Mouse (Mus musculus): ENCODE measurements at regions not wholly inside any gene's neighbourhood (a gene's known extent, or its start where the extent isn't known, plus 50 kb on each side); places are given as distances from the start of the nearest gene placed in this dataset.

DNA sequence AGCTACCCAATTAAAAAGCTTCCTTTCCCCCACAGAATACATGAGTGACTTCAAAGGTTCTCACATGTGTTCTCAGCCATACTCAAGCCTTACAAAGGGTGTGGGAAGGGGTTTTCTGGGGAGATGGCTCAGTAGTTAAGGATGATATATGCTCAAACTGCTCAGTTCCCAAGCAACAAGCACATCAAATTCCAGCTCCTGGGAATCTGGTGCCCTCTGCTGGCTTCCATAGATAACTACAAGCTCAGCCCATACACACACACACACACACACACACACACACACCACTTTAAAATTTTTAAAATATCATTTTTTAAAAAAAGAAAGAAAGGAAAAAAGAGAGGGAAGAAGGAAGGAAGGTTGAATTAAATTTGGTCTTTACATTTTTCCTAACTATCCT lies 271.4 kb downstream of the Rbm26 start:
- no peak for TF ChIP-seq POLR2A (IDR thresholded peaks at IDR 0.05; ENCODE audit: low read depth, low read length)
- TF ChIP-seq CTCF (conservative IDR thresholded peaks at IDR 0.05; ENCODE audit: insufficient read depth, insufficient read length, low read depth, low read length), result no peak
- Histone ChIP-seq H3K27me3 (replicated peaks; ENCODE audit: control insufficient read depth, insufficient read depth, low read length) (no peaks in the 10 kb centered on the region), H3K27ac (ENCODE audit: insufficient read depth, low read depth, low read length) (no peak overlapping the region), H3K36me3 (ENCODE audit: control insufficient read depth, insufficient read depth, low read length) (no peaks in the 10 kb centered on the region), H3K4me3 (ENCODE audit: insufficient read depth, low read depth, low read length) (no peak overlapping the region), H3K4me1 (ENCODE audit: control insufficient read depth, insufficient read depth, low read length) (no peaks in the 10 kb centered on the region)
- no peak for DNase-seq

DNA sequence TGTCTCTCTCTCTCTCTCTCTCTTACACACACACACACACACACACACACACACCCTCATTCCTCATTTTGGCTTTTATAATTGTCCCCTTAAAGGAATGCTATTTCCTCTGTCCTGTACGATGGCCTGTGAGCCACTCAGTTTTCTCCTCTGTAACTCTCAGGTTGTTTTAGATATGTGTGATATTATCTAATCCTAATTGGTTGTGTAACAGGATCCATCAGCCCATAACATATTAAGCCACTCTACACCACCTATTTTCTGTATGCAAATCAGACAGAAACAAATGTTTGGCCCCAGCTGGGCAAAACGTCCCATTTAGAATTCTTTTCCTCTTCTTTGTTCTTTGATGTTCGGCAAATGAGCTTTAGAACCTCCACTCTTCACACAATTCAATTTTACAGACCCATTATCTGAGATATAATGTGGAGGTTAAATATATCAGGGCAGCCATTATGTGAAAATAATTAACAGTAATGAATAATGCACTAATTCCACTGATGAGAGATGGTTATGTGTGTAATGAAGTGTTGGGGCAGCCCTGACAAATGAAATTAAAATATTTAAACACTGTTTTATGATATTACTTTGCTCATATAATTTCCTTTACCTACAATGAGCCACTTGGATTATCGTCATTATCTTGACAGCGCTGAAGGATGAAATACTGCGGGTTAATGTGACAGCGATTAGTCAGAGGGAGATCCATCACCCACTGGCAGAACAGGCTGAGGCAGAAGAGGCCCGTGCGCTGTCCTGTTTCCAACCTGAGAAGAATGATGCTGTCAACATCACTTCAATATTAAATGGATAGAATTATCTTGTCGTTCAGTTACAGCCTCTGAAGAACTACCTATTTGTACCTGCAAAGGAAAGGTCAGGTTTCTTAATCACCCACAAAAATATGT lies 274.8 kb downstream of the Rbm26 start:
- no peak overlapping the region for H3K4me3 ChIP-seq (ENCODE audit: insufficient read depth, low read depth, low read length)
- no peaks in the 10 kb centered on the region for H3K4me1 ChIP-seq (ENCODE audit: control insufficient read depth, insufficient read depth, low read length)
- no peak for DNase-seq
- 65% methylated on average over 10 of the region's 10 CpGs for WGBS
- no peaks in the 10 kb centered on the region for H3K36me3 ChIP-seq (ENCODE audit: control insufficient read depth, insufficient read depth, low read length)
- H3K27ac ChIP-seq (ENCODE audit: insufficient read depth, low read depth, low read length), result no peak overlapping the region
- no peaks in the 10 kb centered on the region for H3K27me3 ChIP-seq (replicated peaks; ENCODE audit: control insufficient read depth, insufficient read depth, low read length)
- TF ChIP-seq CTCF (conservative IDR thresholded peaks at IDR 0.05; ENCODE audit: insufficient read depth, insufficient read length, low read depth, low read length) (no peak), POLR2A (IDR thresholded peaks at IDR 0.05; ENCODE audit: low read depth, low read length) (no peak)

GRCm38 (mm10) chr14:104901072-104901471 lies 276.1 kb downstream of the Rbm26 start:
- Histone ChIP-seq H3K36me3 (ENCODE audit: control insufficient read depth, insufficient read depth, low read length) (no peaks in the 10 kb centered on the region), H3K27ac (ENCODE audit: insufficient read depth, low read depth, low read length) (no peak overlapping the region), H3K4me1 (ENCODE audit: control insufficient read depth, insufficient read depth, low read length) (no peaks in the 10 kb centered on the region), H3K27me3 (replicated peaks; ENCODE audit: control insufficient read depth, insufficient read depth, low read length) (no peaks in the 10 kb centered on the region), H3K4me3 (ENCODE audit: insufficient read depth, low read depth, low read length) (no peak overlapping the region)
- no peak for DNase-seq
- TF ChIP-seq POLR2A (IDR thresholded peaks at IDR 0.05; ENCODE audit: low read depth, low read length) (no peak), CTCF (conservative IDR thresholded peaks at IDR 0.05; ENCODE audit: insufficient read depth, insufficient read length, low read depth, low read length) (no peak)
- WGBS, result 33% methylated on average over 11 of the region's 11 CpGs

GRCm38 (mm10) chr14:104871203-104871602 lies 305.9 kb downstream of the Rbm26 start:
- Histone ChIP-seq H3K27ac (ENCODE audit: insufficient read depth, low read depth, low read length) (no peak overlapping the region), H3K4me3 (ENCODE audit: insufficient read depth, low read depth, low read length) (no peak overlapping the region), H3K27me3 (replicated peaks; ENCODE audit: control insufficient read depth, insufficient read depth, low read length) (no peaks in the 10 kb centered on the region), H3K4me1 (ENCODE audit: control insufficient read depth, insufficient read depth, low read length) (no peaks in the 10 kb centered on the region), H3K36me3 (ENCODE audit: control insufficient read depth, insufficient read depth, low read length) (no peaks in the 10 kb centered on the region)
- DNase-seq, result no peak
- no peak for TF ChIP-seq POLR2A (IDR thresholded peaks at IDR 0.05; ENCODE audit: low read depth, low read length)
- no peak for TF ChIP-seq CTCF (conservative IDR thresholded peaks at IDR 0.05; ENCODE audit: insufficient read depth, insufficient read length, low read depth, low read length)
- 67% methylated on average over 3 of the region's 3 CpGs for whole genome bisulfite sequencing

DNA sequence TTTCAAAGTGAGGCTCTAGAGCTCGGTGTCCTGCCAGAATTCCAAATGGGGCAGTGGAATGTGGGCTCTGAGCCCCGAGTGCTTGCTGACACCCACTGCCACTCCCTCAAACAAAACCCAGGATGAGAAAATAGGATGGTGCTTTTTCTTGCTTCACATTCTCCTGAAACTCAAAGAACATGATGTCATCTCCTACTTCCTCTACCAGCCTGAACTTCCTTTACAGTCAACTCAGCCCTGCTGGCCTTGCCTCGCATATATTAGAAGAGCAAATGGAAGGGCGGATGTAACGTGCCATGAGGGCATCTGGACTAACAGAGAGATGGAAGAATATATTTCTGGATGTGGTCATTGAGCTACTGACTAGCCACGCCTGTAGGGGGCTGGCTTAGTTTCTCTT lies 309.6 kb downstream of the Rbm26 start:
- Histone ChIP-seq H3K4me3 (ENCODE audit: insufficient read depth, low read depth, low read length) (no peak overlapping the region), H3K27me3 (replicated peaks; ENCODE audit: control insufficient read depth, insufficient read depth, low read length) (no peaks in the 10 kb centered on the region), H3K36me3 (ENCODE audit: control insufficient read depth, insufficient read depth, low read length) (no peaks in the 10 kb centered on the region), H3K27ac (ENCODE audit: insufficient read depth, low read depth, low read length) (no peak overlapping the region), H3K4me1 (ENCODE audit: control insufficient read depth, insufficient read depth, low read length) (no peaks in the 10 kb centered on the region)
- no peak for TF ChIP-seq CTCF (conservative IDR thresholded peaks at IDR 0.05; ENCODE audit: insufficient read depth, insufficient read length, low read depth, low read length)
- no peak for TF ChIP-seq POLR2A (IDR thresholded peaks at IDR 0.05; ENCODE audit: low read depth, low read length)
- 71% methylated on average over 6 of the region's 6 CpGs for WGBS
- DNase-seq, result no peak

- no peak overlapping the region for H3K4me3 ChIP-seq (ENCODE audit: insufficient read depth, low read depth, low read length)
- 69% methylated on average over 9 of the region's 9 CpGs for WGBS
These were observed 313.2 kb downstream of the Rbm26 start for GRCm38 (mm10) chr14:104863881-104864280.

GRCm38 (mm10) chr14:104855913-104856312 lies 321.2 kb downstream of the Rbm26 start:
- no peaks in the 10 kb centered on the region; the same call in 1 of the 2 replicates for H3K27me3 ChIP-seq (replicated peaks; ENCODE audit: control insufficient read depth, insufficient read depth, low read length)
- TF ChIP-seq POLR2A (IDR thresholded peaks at IDR 0.05; ENCODE audit: low read depth, low read length) (no peak), CTCF (conservative IDR thresholded peaks at IDR 0.05; ENCODE audit: insufficient read depth, insufficient read length, low read depth, low read length) (no peak)
- no peaks in the 10 kb centered on the region for H3K4me1 ChIP-seq (ENCODE audit: control insufficient read depth, insufficient read depth, low read length)
- H3K4me3 ChIP-seq (ENCODE audit: insufficient read depth, low read depth, low read length), result no peak overlapping the region
- no peaks in the 10 kb centered on the region for H3K36me3 ChIP-seq (ENCODE audit: control insufficient read depth, insufficient read depth, low read length)
- no peak for DNase-seq
- 26% methylated on average over 1 of the region's 1 CpGs for WGBS
- no peak overlapping the region for H3K27ac ChIP-seq (ENCODE audit: insufficient read depth, low read depth, low read length)

More at GRCm38 (mm10) chr14:104863881-104864280, 313.2 kb downstream of the Rbm26 start:
- no peak for DNase-seq
- Histone ChIP-seq H3K27ac (ENCODE audit: insufficient read depth, low read depth, low read length) (no peak overlapping the region), H3K36me3 (ENCODE audit: control insufficient read depth, insufficient read depth, low read length) (no peaks in the 10 kb centered on the region), H3K27me3 (replicated peaks; ENCODE audit: control insufficient read depth, insufficient read depth, low read length) (no peaks in the 10 kb centered on the region; the same call in 1 of the 2 replicates), H3K4me1 (ENCODE audit: control insufficient read depth, insufficient read depth, low read length) (no peaks in the 10 kb centered on the region)
- TF ChIP-seq POLR2A (IDR thresholded peaks at IDR 0.05; ENCODE audit: low read depth, low read length) (no peak), CTCF (conservative IDR thresholded peaks at IDR 0.05; ENCODE audit: insufficient read depth, insufficient read length, low read depth, low read length) (no peak)
